Mouse (Mus musculus): ENCODE data around the gene Prss21. TPM values are rescaled to one million over a fixed set of nuclear protein-coding genes. Genes with fewer than 3 reads are reported as not detected.
"Not testable (repeated sequence)": the region's sequence is repeated elsewhere in the genome, so short reads cannot be mapped to it uniquely, and the experiment has no call there.

Prss21 gene
- polyA plus RNA-seq, 1 experiment from 2014 or later, result not detected

GRCm38 (mm10) chr17:23868513-23868912 is 657 bp downstream of the Prss21 start:
- no peak overlapping the region for H3K4me3 ChIP-seq (replicated peaks)
- 85% methylated on average over 11 of the region's 11 CpGs for WGBS
- H3K27ac ChIP-seq (replicated peaks), result no peak overlapping the region
- no peaks in the 10 kb centered on the region for H3K4me1 ChIP-seq
- no peaks in the 10 kb centered on the region for H3K9me3 ChIP-seq (replicated peaks)
- H3K27me3 ChIP-seq, result no peaks in the 10 kb centered on the region
- H3K4me2 ChIP-seq (replicated peaks), result no peak overlapping the region
- H3K36me3 ChIP-seq, result no peaks in the 10 kb centered on the region
- H3K9ac ChIP-seq, result no peak overlapping the region
- ATAC-seq (ENCODE audit: insufficient number of reproducible peaks, low FRiP score, low TSS enrichment, low read depth), result no peak

GRCm38 (mm10) chr17:23873884-23874856 is 6.3 kb downstream of the Prss21 start:
- H3K36me3 ChIP-seq, result no peaks in the 10 kb centered on the region
- 45% methylated on average over 8 of the region's 8 CpGs for WGBS
- H3K27me3 ChIP-seq, result no peaks in the 10 kb centered on the region
- no peak overlapping the region for H3K4me3 ChIP-seq (replicated peaks)
- no peak for ATAC-seq (ENCODE audit: insufficient number of reproducible peaks, low FRiP score, low TSS enrichment, low read depth)
- H3K4me1 ChIP-seq, result no peaks in the 10 kb centered on the region
- no peak overlapping the region for H3K9ac ChIP-seq
- H3K9me3 ChIP-seq (replicated peaks), result no peaks in the 10 kb centered on the region
- H3K27ac ChIP-seq (replicated peaks), result no peak overlapping the region
- no peak overlapping the region for H3K4me2 ChIP-seq (replicated peaks)

GRCm38 (mm10) chr17:23876741-23877140 is 8.9 kb downstream of the Prss21 start:
- ATAC-seq (ENCODE audit: insufficient number of reproducible peaks, low FRiP score, low TSS enrichment, low read depth), result peak; percentile 52; the same call in 1 of the 2 replicates
- Histone ChIP-seq H3K27me3 (no peaks in the 10 kb centered on the region), H3K9ac (no peak overlapping the region), H3K4me2 (replicated peaks) (no peak overlapping the region), H3K4me1 (no peaks in the 10 kb centered on the region), H3K9me3 (replicated peaks) (no peaks in the 10 kb centered on the region), H3K27ac (replicated peaks) (no peak overlapping the region), H3K36me3 (no peaks in the 10 kb centered on the region), H3K4me3 (replicated peaks) (no peak overlapping the region)
- WGBS, result 37% methylated on average over 3 of the region's 3 CpGs

- H3K27ac ChIP-seq (replicated peaks), result no peak overlapping the region
- WGBS, result 82% methylated on average over 2 of the region's 2 CpGs
These were observed 9.3 kb downstream of the Prss21 start for GRCm38 (mm10) chr17:23877166-23877565.

GRCm38 (mm10) chr17:23880576-23880975 is 12.7 kb downstream of the Prss21 start, which contains the start of the genes Dcpp1 and Dcpp2:
Gene Dcpp1, plus strand, starts transcription at chr17:23880876.
Gene Dcpp2, plus strand, starts transcription at chr17:23880880.
- 71% methylated on average over 4 of the region's 4 CpGs for WGBS
- not testable (repeated sequence) for H3K9ac ChIP-seq, H3K36me3 ChIP-seq

More at GRCm38 (mm10) chr17:23877166-23877565, 9.3 kb downstream of the Prss21 start:
- Histone ChIP-seq H3K36me3 (no peaks in the 10 kb centered on the region), H3K27me3 (no peaks in the 10 kb centered on the region), H3K9me3 (replicated peaks) (no peaks in the 10 kb centered on the region), H3K4me2 (replicated peaks) (no peak overlapping the region), H3K9ac (no peak overlapping the region), H3K4me1 (no peaks in the 10 kb centered on the region), H3K4me3 (replicated peaks) (no peak overlapping the region)
- ATAC-seq (ENCODE audit: insufficient number of reproducible peaks, low FRiP score, low TSS enrichment, low read depth), result peak; percentile 20; the same call in 1 of the 2 replicates

GRCm38 (mm10) chr17:23917158-23917557 is 49.3 kb downstream of the Prss21 start, which contains the start of gene Dcpp3:
Gene Dcpp3, plus strand, starts transcription at chr17:23917458.
- WGBS, result 76% methylated on average over 4 of the region's 4 CpGs
- not testable (repeated sequence) for ATAC-seq (ENCODE audit: insufficient number of reproducible peaks, low FRiP score, low TSS enrichment, low read depth); H3K4me1 ChIP-seq; H3K36me3 ChIP-seq; H3K27ac ChIP-seq (replicated peaks); H3K27me3 ChIP-seq; H3K9me3 ChIP-seq (replicated peaks); H3K9ac ChIP-seq; H3K4me3 ChIP-seq (replicated peaks); H3K4me2 ChIP-seq (replicated peaks)

More at GRCm38 (mm10) chr17:23880576-23880975, 12.7 kb downstream of the Prss21 start, which contains the start of the genes Dcpp1 and Dcpp2:
- H3K9me3 ChIP-seq (replicated peaks); H3K4me1 ChIP-seq; H3K4me3 ChIP-seq (replicated peaks); H3K27ac ChIP-seq (replicated peaks); H3K27me3 ChIP-seq; ATAC-seq (ENCODE audit: insufficient number of reproducible peaks, low FRiP score, low TSS enrichment, low read depth); H3K4me2 ChIP-seq (replicated peaks): not testable (repeated sequence)

Small RNAs within 50 kb of the gene (microRNA-seq; reads per million reads assigned to microRNA genes)
- gene Mir5125 (ENCODE audit: borderline number of aligned reads), result 1.2 reads per million

Other genes with a start within 250 kb of the Prss21 start
- gene Mmp25, start 222.8 kb upstream of the Prss21 start, polyA plus RNA-seq (2015; fragmentation: Nextera tagmentation; extraction: Ambion mirVana), result 0.76 and 0.81 TPM in 2 replicates
- 15.8 and 17.0 TPM in 2 replicates for gene Bicdl2, start 207.6 kb upstream of the Prss21 start, polyA plus RNA-seq (2015; fragmentation: Nextera tagmentation; extraction: Ambion mirVana)
- gene Hcfc1r1, start 194.5 kb upstream of the Prss21 start, polyA plus RNA-seq (2015; fragmentation: Nextera tagmentation; extraction: Ambion mirVana), result 95.7 and 102 TPM in 2 replicates
- 42.2 and 42.9 TPM in 2 replicates for gene Thoc6, start 194.2 kb upstream of the Prss21 start, polyA plus RNA-seq (2015; fragmentation: Nextera tagmentation; extraction: Ambion mirVana)
- 29.5 and 33.2 TPM in 2 replicates for gene Tnfrsf12a, start 190.6 kb upstream of the Prss21 start, polyA plus RNA-seq (2015; fragmentation: Nextera tagmentation; extraction: Ambion mirVana)
- gene Cldn6, start 188.8 kb upstream of the Prss21 start, polyA plus RNA-seq (2015; fragmentation: Nextera tagmentation; extraction: Ambion mirVana), result 19.8 and 20.2 TPM in 2 replicates
- gene Cldn9, start 184.0 kb upstream of the Prss21 start, polyA plus RNA-seq (2015; fragmentation: Nextera tagmentation; extraction: Ambion mirVana), result 13.8 and 18.3 TPM in 2 replicates
- 1.0 and 1.1 TPM in 2 replicates for gene 1520401A03Rik, start 145.3 kb upstream of the Prss21 start, polyA plus RNA-seq (2015; fragmentation: Nextera tagmentation; extraction: Ambion mirVana)
- gene Pkmyt1, start 141.7 kb upstream of the Prss21 start, polyA plus RNA-seq (2015; fragmentation: Nextera tagmentation; extraction: Ambion mirVana), result 49.6 and 55.8 TPM in 2 replicates
- 20.9 and 27.2 TPM in 2 replicates for gene Paqr4, start 127.2 kb upstream of the Prss21 start, polyA plus RNA-seq (2015; fragmentation: Nextera tagmentation; extraction: Ambion mirVana)
- gene Kremen2, start 122.2 kb upstream of the Prss21 start, polyA plus RNA-seq (2015; fragmentation: Nextera tagmentation; extraction: Ambion mirVana), result 36.8 and 38.2 TPM in 2 replicates
- gene Flywch1, start 96.5 kb upstream of the Prss21 start, polyA plus RNA-seq (2015; fragmentation: Nextera tagmentation; extraction: Ambion mirVana), result 71.9 and 72.1 TPM in 2 replicates
- gene Flywch2, start 82.0 kb upstream of the Prss21 start, polyA plus RNA-seq (2015; fragmentation: Nextera tagmentation; extraction: Ambion mirVana), result 38.3 and 44.0 TPM in 2 replicates
- gene Srrm2, start 77.5 kb upstream of the Prss21 start, polyA plus RNA-seq (2015; fragmentation: Nextera tagmentation; extraction: Ambion mirVana), result 489 and 525 TPM in 2 replicates
- gene Elob, start 38.9 kb upstream of the Prss21 start, polyA plus RNA-seq (2015; fragmentation: Nextera tagmentation; extraction: Ambion mirVana), result 1,038 and 1,104 TPM in 2 replicates
- 0.49 and 0.85 TPM in 2 replicates for gene Prss33, start 32.0 kb upstream of the Prss21 start, polyA plus RNA-seq (2015; fragmentation: Nextera tagmentation; extraction: Ambion mirVana)
- 0.12 TPM in 1 of 2 replicates, not detected in the other for gene Prss32, start 24.2 kb upstream of the Prss21 start, polyA plus RNA-seq (2015; fragmentation: Nextera tagmentation; extraction: Ambion mirVana)
- gene Prss41, start 23.9 kb upstream of the Prss21 start, polyA plus RNA-seq (2015; fragmentation: Nextera tagmentation; extraction: Ambion mirVana), result 1.8 and 2.0 TPM in 2 replicates
- gene Dcpp1, start 12.8 kb downstream of the Prss21 start, polyA plus RNA-seq (2015; fragmentation: Nextera tagmentation; extraction: Ambion mirVana), result 3.1 TPM in 1 of 2 replicates, not detected in the other
- gene Dcpp2, start 12.8 kb downstream of the Prss21 start, polyA plus RNA-seq (2015; fragmentation: Nextera tagmentation; extraction: Ambion mirVana), result not detected in 2 replicates
- 1.0 and 6.6 TPM in 2 replicates for gene Dcpp3, start 49.4 kb downstream of the Prss21 start, polyA plus RNA-seq (2015; fragmentation: Nextera tagmentation; extraction: Ambion mirVana)
- gene Sbp, start 73.6 kb downstream of the Prss21 start, polyA plus RNA-seq (2015; fragmentation: Nextera tagmentation; extraction: Ambion mirVana), result not detected in 2 replicates
- not detected in 2 replicates for gene Sbpl, start 87.2 kb downstream of the Prss21 start, polyA plus RNA-seq (2015; fragmentation: Nextera tagmentation; extraction: Ambion mirVana)
- gene Prss30, start 112.5 kb downstream of the Prss21 start, polyA plus RNA-seq (2015; fragmentation: Nextera tagmentation; extraction: Ambion mirVana), result 0.18 TPM in 1 of 2 replicates, not detected in the other
- 3.2 and 3.4 TPM in 2 replicates for gene Prss22, start 130.0 kb downstream of the Prss21 start, polyA plus RNA-seq (2015; fragmentation: Nextera tagmentation; extraction: Ambion mirVana)
- 4.6 and 4.9 TPM in 2 replicates for gene Prss27, start 170.1 kb downstream of the Prss21 start, polyA plus RNA-seq (2015; fragmentation: Nextera tagmentation; extraction: Ambion mirVana)
- 62.1 and 64.5 TPM in 2 replicates for gene Kctd5, start 205.4 kb downstream of the Prss21 start, polyA plus RNA-seq (2015; fragmentation: Nextera tagmentation; extraction: Ambion mirVana)

Data from embryonic facial prominence, embryonic 15.5 days (tissue).